Mouse (Mus musculus): ENCODE measurements around the gene Stk17b.

Stk17b gene

GRCm38 (mm10) chr1:53784721-53785418 is at the start of gene Stk17b:
Stk17b (minus strand) TSS chr1:53785224.
- DNase-seq, result peak; percentile 95 to 97

DNA sequence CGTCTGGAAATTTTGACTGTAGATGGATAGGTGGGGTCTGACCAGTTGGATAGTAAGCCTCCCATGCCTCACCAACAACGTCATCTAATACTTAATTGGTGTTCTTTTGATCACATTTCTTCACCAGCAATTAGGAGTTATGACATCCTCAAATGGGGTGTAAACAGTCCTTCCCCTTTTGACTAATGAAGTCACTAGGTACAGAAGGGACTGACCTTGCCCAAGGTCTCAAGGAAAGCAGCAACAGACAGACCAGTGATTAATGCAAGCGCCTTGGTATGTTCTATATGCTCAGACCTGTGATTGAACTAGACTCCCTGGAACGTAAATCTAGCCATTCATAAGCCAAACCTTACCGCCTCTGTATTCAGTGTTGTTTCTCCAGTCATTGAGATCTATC is 45.3 kb upstream of the Stk17b start:
- no peak for DNase-seq

DNA sequence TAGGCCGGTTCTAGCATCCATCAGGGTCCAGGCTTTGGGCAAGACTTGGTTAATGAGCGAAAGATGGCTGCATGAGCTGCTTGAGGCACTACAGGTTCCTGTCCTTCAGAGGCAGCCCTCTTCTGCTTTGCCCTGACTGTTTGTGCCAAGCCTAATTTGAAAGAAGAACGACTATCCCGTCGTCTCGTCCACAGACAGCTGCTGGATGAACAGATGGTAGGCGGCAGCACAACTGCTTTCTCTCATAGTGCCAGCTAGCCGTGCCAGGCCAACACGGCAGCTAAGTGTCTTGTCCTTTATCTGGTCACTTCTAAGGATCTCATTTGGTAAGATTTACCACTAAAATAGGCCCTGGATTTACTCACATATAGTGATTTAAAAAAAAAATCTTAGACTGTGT is 44.1 kb upstream of the Stk17b start:
- DNase-seq, result no peak

DNA sequence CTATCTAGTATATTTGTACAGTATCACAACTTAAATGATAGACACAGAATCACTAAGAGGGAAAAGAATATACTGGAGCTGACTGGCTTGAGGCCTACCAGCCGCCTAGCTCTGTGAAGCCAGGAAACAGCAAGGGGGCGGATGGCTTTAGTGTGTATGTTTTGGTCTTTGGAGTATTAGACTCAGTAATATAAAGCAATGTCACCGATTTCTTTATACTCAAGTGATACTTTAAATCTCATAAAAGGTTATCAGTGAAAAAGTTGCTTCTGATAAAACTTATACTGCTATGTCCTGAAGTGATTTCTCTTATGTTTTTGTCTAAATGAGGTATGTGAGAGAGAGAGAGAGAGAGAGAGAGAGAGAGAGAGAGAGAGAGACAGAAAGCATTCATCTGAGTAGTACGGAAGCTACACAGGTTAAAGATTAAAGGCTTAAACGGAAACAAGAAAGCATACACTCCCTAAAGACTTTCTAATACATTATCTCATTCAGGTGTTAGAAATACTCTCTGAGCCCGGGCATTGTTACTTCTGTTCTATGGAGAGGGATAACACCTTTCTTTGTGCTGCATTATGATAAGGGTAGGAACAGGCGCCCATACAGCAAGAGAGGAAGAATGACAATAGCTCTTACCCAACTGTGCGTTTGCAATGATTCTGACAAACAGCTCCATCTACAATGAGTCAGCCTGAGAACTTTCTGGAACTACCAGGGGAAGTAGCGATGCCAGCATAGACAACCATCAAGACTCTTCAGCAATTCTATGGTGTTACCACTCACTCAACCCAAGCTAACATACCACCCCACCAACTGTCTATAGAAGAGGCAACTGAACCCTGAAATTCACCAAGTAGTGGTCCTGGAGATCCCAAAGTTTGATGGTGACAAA is 39.7 kb upstream of the Stk17b start:
- DNase-seq, result no peak

DNA sequence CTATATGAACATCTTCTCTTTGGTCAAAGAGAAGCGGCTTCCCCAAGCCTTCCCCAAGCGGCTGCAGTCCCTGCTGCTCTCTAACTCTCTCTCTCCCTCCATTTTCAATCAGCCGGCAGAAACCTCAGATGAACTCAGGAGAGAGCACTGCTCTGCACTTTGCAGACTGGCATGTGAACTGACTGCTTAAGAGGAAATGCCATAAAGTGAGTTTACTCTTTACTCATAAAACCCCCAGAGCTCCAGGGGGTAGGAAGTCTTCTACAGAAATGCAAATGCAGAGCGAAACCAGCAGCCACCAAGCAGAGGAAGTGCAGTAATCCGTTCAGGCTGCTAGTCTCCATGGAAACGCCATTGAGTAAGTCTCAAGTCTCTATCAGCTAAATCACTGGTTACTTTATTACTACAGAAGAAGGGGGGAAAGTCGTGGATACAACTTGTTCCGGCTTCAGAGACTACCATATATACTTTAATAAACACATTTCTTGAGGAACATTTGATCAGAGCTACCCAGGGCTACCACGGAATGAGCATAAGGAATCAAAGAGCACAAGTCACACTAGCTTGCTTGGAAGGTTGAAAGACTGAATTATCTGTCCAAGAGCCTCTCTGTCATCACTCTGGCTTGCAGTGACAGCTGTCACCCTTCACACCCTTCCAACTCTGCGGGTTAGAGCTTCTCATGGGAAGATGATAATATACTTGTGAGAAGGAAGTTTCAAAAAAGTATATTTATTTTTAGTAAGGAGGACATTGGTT is 38.8 kb upstream of the Stk17b start:
- DNase-seq, result peak; percentile 40 to 61

GRCm38 (mm10) chr1:53821983-53822382 is 37.0 kb upstream of the Stk17b start:
- no peak for DNase-seq

DNA sequence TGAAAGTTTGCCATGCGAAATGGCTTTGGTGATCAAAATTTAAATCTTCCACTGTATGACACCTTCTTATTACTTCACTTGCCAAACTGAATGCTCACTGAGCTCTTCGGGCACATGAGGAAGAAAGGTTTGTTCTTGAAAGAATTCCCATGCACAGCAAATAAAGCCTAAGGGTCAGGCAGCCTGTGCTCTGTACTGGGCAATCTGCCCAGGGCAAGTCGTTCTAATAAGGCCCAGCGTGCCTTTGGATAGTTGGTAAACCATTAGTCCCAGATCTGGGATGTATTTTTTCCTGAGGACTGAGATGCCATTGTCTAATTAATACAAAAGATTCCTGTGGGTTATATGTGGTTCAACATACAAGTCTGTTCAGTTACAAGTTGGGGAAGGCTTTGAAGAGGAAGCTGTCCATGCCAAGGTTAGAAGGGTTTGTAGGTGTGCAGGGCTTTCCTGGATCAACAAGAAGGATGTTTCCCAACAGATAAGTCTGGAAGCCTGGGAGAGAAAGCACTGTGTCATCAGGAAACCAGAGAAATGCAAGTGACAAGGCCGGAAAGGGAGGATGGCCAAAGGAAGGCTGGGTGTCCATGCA is 35.1 kb upstream of the Stk17b start:
- no peak for DNase-seq

GRCm38 (mm10) chr1:53818072-53818862 is 33.2 kb upstream of the Stk17b start:
- no peak for DNase-seq

- no peak for DNase-seq
Measured at GRCm38 (mm10) chr1:53816353-53816752, 31.3 kb upstream of the Stk17b start.

GRCm38 (mm10) chr1:53814077-53814705 is 29.2 kb upstream of the Stk17b start:
- no peak for DNase-seq

DNA sequence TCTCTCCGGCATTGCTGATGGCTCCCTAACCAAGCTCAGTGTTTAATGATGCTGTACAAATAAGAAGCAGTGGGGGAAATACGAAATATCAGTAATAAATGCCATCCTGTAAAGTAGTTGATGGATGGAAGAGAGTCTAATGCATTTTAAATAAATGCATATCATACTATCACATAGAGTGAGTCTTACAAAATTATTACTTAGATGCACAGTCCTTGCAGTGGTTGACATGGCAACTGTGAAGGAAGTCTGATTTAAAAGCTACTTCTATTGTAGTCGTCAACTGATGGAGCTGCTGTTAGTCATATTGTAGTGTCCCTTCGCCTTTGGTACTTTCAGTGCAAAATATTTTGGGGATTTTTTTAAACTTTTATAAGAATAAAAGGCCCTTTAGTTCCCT is 26.9 kb upstream of the Stk17b start:
- DNase-seq, result no peak

GRCm38 (mm10) chr1:53808229-53808628 is 23.2 kb upstream of the Stk17b start:
- DNase-seq, result no peak

GRCm38 (mm10) chr1:53797811-53798210 is 12.8 kb upstream of the Stk17b start:
- DNase-seq, result no peak

DNA sequence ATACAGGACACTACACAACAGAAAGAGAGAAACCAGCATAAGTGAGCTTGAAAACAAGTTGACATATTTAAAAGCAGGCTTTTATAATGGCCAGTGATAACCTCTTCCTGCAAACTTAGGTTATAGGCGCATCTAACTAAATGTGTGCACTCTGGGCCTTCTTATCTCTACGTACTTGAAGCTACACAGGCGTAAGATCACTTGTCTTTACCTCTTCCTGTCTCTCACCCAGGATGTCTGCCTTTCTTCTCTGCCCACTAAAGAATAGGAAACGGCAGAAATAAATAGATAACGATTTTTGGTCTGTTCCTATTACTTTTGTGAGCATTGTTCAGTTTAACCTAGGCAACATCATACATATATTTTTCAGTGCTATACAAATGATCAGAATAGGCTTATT is 12.1 kb upstream of the Stk17b start:
- DNase-seq, result no peak

- DNase-seq, result no peak
Measured at GRCm38 (mm10) chr1:53796271-53796670, 11.2 kb upstream of the Stk17b start.

DNA sequence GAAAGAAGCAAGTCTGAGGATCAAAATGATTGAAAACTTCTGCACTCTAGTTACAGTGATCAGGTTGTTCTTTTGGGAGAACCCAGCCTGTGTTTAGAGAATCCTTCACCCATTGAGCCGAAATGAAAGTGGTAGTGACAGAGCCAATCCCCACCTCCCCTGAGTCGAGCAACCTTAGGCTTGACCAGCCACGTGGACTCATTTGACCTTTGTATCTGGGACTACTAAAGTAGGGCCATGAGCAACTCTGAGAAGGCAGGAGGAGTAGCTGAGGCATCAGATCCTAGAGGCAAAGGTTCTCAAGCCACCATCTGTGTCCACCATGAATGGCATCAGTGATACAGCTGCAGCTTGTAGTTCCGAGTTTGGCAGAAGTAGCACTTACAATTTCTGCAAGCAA is 10.6 kb upstream of the Stk17b start:
- no peak for DNase-seq

GRCm38 (mm10) chr1:53795081-53795480 is 10.1 kb upstream of the Stk17b start:
- DNase-seq, result no peak

- no peak for DNase-seq
Measured at GRCm38 (mm10) chr1:53794279-53794678, 9.3 kb upstream of the Stk17b start.

DNA sequence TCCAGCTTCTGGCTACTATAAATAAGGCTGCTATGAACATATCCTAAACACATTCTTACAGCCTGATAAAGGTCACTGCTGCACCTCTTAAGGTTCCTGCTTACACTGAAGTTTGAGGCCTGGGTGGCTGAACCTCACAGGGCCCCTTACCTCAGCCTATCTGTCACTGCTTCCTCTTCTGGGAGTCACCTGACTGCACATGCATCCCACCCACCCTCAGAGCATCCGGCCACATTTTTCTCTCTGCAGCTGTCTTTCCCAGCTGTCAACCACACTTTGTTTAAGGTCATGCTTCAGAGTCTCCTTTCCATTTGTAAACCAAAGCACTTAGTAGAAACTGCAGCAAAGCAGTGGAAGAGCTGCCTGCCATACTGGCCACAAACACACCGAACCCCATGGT is 6.3 kb upstream of the Stk17b start:
- DNase-seq, result peak; percentile 41 to 60

DNA sequence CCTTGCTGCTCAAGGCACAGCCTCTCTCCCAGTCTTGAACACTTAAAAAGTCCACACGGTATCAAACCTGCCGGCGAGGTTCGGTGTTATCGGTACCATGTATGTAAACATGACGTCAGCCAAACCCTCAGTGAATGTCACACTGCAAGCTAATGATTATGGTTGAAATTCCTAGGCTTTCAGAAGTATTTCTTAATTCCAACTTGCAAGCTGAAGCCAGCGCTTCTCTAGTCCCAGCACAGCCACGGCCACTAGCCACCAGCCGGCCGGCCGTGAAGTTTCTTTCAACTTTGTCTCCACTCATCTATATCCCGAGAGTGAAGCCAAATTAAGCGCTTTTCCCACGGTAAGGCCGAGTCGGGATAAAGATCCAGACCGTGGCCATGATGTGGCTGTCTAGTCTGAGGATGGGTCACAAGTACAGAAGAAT is 718 bp downstream of the Stk17b start:
- peak in 1 of 2 experiments; percentile 42 for DNase-seq

DNA sequence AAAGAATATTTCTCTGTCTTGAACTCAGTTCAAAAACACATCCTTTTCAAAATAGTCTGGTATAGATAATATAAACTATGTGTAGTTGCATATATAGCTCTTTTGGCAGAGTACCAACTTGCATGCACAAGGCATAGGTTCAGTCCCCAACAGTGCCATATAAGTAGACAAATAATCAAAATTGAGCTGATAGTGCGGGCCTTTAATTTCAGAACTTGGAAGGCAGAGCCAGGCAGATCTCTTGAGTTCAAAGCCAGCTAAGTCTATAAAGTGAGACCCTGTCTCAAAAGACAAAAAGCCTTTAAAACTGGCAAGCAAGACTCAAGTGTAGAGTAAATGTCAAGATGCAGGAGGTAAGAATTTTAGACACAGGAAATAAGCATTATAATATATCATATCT is 2.1 kb downstream of the Stk17b start:
- no peak for DNase-seq

DNA sequence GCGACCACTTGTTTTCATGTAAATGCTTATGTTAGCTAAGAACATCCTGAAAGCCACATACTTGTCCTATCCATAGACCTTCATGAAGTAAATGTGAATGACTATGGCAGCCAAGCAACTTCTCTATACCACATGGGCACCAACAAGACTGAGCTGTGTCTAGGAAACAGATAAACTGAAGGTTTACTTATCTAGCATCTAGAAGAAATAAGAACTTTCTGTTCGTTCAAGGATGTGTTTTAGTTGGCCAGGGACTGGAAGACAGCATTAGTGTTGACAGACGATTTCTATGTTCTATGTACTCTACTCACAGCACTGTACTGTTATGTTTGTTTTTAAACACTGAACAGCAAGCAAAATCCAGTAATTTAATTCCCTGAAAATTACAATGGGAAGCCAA is 2.9 kb downstream of the Stk17b start:
- no peak for DNase-seq

Measured in lung, postnatal 4 days (tissue).